Mouse (Mus musculus) kidney, adult 2 months (tissue): Measurements from ENCODE around the gene Nr4a3. TPM values are rescaled to one million over a fixed set of nuclear protein-coding genes. Genes with fewer than 3 reads are reported as not detected.

Experiments
- DNase-seq: peaks from one replicate; pipeline ENCODE4 v3.0.0; 2021
- H3K27ac ChIP-seq: fragments of 200-500 bp; 2 replicates; pipeline ENCODE4 v1.5.1; 2012; ENCODE audit warnings: low read depth, low read length, control low read depth, inconsistent platforms; ENCODE audit not compliant: insufficient read depth
- H3K27me3 ChIP-seq: fragments of 200-500 bp; replicated peaks from 2 replicates; pipeline ENCODE4 v1.6.1; 2012; ENCODE audit warnings: mild to moderate bottlenecking, moderate library complexity, low read length, inconsistent platforms; ENCODE audit not compliant: control insufficient read depth, insufficient read depth
- H3K36me3 ChIP-seq: fragments of 200-500 bp; 2 replicates; pipeline ENCODE4 v1.6.1; 2012; ENCODE audit warnings: mild to moderate bottlenecking, moderate library complexity, low read length, inconsistent platforms; ENCODE audit not compliant: control insufficient read depth, insufficient read depth
- H3K4me1 ChIP-seq: fragments of 200-500 bp; 2 replicates; pipeline ENCODE4 v1.6.1; 2011; ENCODE audit warnings: low read length; ENCODE audit not compliant: control insufficient read depth, insufficient read depth
- H3K4me3 ChIP-seq: fragments of 200-500 bp; 2 replicates; pipeline ENCODE4 v1.5.1; 2011; ENCODE audit warnings: mild to moderate bottlenecking, low read depth, low read length, control low read depth; ENCODE audit not compliant: insufficient read depth
- CTCF ChIP-seq: fragments of 200-500 bp; conservative IDR thresholded peaks from 2 replicates; pipeline ENCODE4 v1.5.1; 2011; ENCODE audit warnings: low read depth, mild to moderate bottlenecking, control low read depth, low read length, moderate library complexity, mixed read lengths; ENCODE audit not compliant: insufficient read depth, insufficient read length
- POLR2A ChIP-seq: fragments of 200-500 bp; IDR thresholded peaks from one replicate; pipeline ENCODE4 v1.6.1; 2011; ENCODE audit warnings: low read depth, low read length, control low read depth
- WGBS: fragments of 180-500 bp; shearing (Covaris S2); methylation state at CpG from one replicate; pipeline ENCODE4 v1.1.7; 2018; 5-methylcytosine and 5-hydroxymethylcytosine counted together
- polyA plus RNA-seq: library from polyadenylated mRNA; depleted of rRNA; stranded (reverse); fragments of >200 nt; gene quantifications from 2 replicates; pipeline ENCODE4 v1.2.3, GENCODE M21; 2012; rRNA removed

The Nr4a3 gene
- polyA plus RNA-seq, 1 experiment, result 0.72 TPM

DNA sequence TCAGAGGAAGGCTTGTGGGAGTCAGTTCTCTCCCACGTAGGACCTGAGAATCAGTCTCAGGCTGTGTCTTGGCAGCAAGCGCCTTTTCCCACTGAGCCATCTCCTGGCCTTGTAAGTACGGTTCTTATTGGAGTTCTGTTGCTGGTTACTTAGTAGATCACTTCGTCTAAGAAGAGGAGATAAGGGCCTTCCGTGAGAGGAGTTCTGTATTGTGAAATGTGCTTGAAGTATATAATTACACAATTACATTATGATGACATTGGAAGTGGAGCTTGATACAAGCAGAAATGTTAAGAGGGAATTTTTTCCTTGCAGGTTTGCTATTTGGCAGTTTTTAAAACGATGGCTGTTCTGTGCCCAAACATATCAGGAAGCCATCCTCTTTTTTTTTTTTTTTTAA is 85.4 kb downstream of the Nr4a3 start:
- whole genome bisulfite sequencing, result 87% methylated on average over 6 of the region's 6 CpGs
- H3K27me3 ChIP-seq, result no peaks in the 10 kb centered on the region

DNA sequence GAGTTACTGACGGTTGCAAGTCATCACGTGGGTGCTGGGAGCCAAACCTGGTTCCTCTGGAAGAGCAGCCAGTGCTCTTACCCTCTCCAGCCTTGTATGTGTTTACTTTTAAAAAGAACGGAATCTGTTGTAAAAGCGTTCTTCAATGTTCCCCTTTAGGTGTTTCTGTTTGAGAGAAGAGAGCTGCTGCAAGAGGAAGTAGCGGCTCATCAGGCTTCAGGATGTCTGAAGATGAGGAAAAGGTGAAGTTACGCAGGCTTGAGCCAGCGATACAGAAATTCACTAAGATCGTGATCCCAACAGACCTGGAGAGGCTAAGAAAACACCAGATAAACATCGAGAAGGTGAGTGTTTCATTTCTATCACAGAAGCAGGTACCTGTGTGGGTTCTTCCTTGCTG is 86.7 kb downstream of the Nr4a3 start:
- Histone ChIP-seq H3K36me3 (no peaks in the 10 kb centered on the region; the same call in 1 of the 2 replicates), H3K4me3 (no peak overlapping the region), H3K4me1 (no peaks in the 10 kb centered on the region), H3K27ac (no peak overlapping the region), H3K27me3 (no peaks in the 10 kb centered on the region)
- 94% methylated on average over 9 of the region's 9 CpGs for WGBS
- no peak for TF ChIP-seq POLR2A
- no peak for TF ChIP-seq CTCF
- no peak for DNase-seq

More for the DNA sequence above, 85.4 kb downstream of the Nr4a3 start:
- TF ChIP-seq POLR2A (no peak), CTCF (no peak)
- H3K27ac ChIP-seq, result no peak overlapping the region
- DNase-seq, result no peak
- no peak overlapping the region for H3K4me3 ChIP-seq
- no peaks in the 10 kb centered on the region; the same call in 1 of the 2 replicates for H3K36me3 ChIP-seq
- no peaks in the 10 kb centered on the region; the same call in 1 of the 2 replicates for H3K4me1 ChIP-seq

DNA sequence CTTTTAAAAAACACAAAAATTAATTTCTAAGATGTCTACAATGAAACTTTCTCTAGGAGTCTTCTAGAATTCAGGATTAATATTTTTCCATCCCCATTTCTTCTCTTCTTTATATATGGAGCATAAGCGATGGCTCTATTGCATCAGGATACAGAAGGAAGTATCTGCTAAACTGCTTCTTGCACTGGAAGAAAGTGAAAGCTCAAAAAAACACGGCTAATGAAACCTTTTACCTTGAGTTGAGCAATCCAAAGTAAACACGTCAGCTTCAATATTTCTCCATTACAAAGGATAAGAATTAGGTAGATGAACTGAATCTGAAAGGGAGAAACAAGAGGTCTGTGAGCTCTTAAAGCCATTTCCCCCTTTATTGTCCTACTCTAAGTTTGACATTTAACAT is 87.8 kb downstream of the Nr4a3 start:
- TF ChIP-seq CTCF (no peak), POLR2A (no peak)
- WGBS, result 90% methylated on average over 3 of the region's 3 CpGs
- DNase-seq, result no peak

More for the DNA sequence above, 87.8 kb downstream of the Nr4a3 start:
- no peaks in the 10 kb centered on the region for H3K27me3 ChIP-seq
- H3K27ac ChIP-seq, result no peak overlapping the region
- H3K4me3 ChIP-seq, result no peak overlapping the region
- H3K4me1 ChIP-seq, result no peaks in the 10 kb centered on the region
- no peaks in the 10 kb centered on the region; the same call in 1 of the 2 replicates for H3K36me3 ChIP-seq

Other genes starting within 250 kb of the Nr4a3 start
- 6.1 and 6.6 TPM in 2 replicates for gene Stx17, start 79.8 kb downstream of the Nr4a3 start, polyA plus RNA-seq
- gene Erp44, start 234.4 kb downstream of the Nr4a3 start, polyA plus RNA-seq, result 19.4 and 33.8 TPM in 2 replicates
- gene Invs, start 234.6 kb downstream of the Nr4a3 start, polyA plus RNA-seq, result 4.5 and 4.6 TPM in 2 replicates